Mouse (Mus musculus): ENCODE results near the gene Adamts2. TPM values are rescaled to one million over a fixed set of nuclear protein-coding genes. Genes with fewer than 3 reads are reported as not detected.

Gene Adamts2
- total RNA-seq, 2 experiments from 2014 or later = not detected

- no peak for ATAC-seq (replicated peaks; ENCODE audit: low FRiP score, low TSS enrichment, poor library complexity, severe bottlenecking)
Measured at GRCm38 (mm10) chr11:50798836-50799235, 197.0 kb downstream of the Adamts2 start.

GRCm38 (mm10) chr11:50814233-50814632 lies 212.3 kb downstream of the Adamts2 start:
- ATAC-seq (replicated peaks; ENCODE audit: low FRiP score, low TSS enrichment, poor library complexity, severe bottlenecking) = no peak

- no peak for ATAC-seq (replicated peaks; ENCODE audit: low FRiP score, low TSS enrichment, poor library complexity, severe bottlenecking)
Measured at GRCm38 (mm10) chr11:50826214-50826613, 224.3 kb downstream of the Adamts2 start.

GRCm38 (mm10) chr11:50827010-50827953 lies 225.4 kb downstream of the Adamts2 start, which contains the start of gene Zfp354c:
Gene Zfp354c, minus strand, starts transcription at chr11:50827724.
- ATAC-seq (replicated peaks; ENCODE audit: low FRiP score, low TSS enrichment, poor library complexity, severe bottlenecking) = peak; percentile 100

DNA sequence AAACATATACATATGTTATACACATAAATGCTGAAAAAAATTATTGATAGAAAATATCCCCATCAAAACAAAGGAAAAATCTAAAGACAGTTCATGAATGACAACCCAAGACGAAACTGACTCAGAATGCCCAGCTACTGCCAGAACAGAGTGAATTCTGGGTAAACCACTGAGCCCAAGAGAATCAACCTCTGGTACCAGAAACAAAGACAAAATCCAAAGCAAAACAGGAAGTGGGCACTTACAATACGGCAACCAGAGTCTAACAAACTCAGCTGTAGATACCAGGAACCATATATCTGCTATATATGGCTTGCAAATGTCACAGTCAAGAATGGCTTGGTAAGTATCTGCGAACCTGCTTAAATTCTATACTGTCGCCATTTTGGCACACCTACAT lies 233.8 kb downstream of the Adamts2 start:
- ATAC-seq (replicated peaks; ENCODE audit: low FRiP score, low TSS enrichment, poor library complexity, severe bottlenecking) = no peak

DNA sequence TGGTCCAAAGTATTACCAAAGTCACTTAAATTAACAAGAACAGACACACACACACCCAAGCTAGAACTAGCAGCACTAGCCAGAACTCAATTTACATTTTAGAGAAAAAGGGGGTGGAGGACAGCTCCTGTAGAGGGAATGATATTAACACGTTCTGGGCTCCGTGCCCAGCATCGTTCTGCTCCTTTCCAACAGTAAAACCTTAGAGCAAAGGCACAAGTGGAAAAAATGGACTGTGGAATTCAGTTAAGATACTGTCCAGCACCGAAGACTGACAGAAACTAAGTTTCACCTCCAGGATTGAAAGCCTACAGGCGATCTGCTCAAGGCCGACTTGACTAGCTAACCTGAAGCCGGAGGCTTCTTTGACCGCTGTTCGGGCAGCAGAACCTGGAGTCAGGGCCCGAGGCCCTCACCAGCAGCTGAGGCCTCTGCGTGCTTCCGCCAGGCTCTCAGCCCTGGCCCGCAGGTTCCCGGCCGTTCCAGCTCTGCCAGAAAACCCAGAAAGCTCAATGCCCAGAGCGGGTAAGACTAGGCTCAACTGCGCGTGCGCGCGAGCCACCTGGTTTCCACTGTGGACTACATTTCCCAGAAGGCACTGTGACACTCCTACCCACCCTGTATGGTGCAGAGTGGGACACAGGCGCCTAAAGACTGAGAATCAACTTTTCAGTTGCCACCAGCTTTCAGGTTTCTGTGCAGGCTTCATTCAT lies 239.3 kb downstream of the Adamts2 start, which contains the start of gene Zfp879:
Gene Zfp879, minus strand, starts transcription at position 530 of the 713 bp plus-strand sequence.
- peak; percentile 97 for ATAC-seq (replicated peaks; ENCODE audit: low FRiP score, low TSS enrichment, poor library complexity, severe bottlenecking)

DNA sequence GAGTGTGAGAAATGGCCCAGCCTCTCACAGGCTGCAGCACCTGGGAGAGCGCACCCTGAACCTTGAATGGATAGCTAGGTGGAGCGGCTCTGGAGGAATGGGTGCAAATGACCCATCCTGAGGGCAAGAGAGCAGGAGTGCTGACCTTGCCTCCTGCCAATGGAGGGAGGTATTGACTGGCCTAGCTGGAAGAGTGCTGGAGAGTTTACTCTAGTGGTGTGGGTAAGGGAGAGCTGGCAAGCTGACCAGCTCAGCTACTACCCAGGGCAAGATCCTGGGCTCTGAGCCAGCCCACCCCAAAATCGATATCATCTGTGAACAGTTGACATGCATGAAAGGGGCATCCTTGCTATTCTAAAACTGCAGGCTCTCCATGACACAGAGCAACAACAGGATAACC lies 244.1 kb downstream of the Adamts2 start:
- ATAC-seq (replicated peaks; ENCODE audit: low FRiP score, low TSS enrichment, poor library complexity, severe bottlenecking) = no peak

DNA sequence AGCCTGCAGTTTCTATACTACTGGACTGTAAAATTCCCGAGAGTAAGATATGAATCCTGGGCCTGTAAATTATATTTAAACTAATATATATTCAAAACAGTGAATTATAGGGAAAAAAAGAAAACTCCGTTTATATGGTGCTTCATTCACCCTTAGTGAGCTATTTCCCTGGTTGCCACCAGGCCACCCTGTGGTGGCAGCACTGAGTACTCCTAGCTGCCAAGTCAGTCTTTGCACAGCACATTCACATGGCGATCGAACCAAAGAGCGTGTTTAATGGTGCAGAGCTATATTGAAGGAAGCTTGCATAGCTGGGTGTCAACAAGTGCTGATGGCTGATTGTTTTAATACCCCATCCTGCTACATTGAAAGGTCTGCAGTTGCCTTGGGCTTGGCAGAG lies 245.2 kb downstream of the Adamts2 start:
- no peak for ATAC-seq (replicated peaks; ENCODE audit: low FRiP score, low TSS enrichment, poor library complexity, severe bottlenecking)

DNA sequence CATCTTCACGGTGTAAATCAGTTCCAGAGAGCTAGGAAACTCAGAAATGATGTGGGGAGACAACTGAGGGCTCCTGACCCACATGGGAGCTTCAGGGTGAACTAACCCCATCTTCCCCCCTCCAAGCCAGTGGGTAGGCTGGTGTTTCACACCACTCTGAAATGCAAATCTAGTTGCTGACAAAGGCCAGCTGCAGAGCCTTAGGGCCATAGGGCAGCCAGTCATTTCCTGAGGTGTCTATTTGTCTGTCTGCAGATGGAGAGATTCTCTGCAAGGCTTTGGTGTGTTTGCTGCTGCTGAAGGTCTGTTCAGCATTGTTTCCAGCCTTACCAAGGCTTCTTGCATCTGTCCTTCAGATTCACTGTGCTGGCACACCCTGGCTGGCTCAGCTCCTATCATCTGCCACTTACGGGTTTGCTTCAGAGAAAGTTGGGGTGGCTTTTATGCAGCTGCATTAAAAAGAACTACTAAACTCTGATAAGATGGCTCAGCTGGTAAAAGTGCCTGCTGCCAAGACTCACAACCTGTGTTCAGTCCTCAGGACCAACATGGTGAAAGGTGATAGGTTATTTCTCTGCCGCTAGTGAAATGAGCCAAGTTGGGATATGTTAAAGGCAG lies 246.7 kb downstream of the Adamts2 start:
- ATAC-seq (replicated peaks; ENCODE audit: low FRiP score, low TSS enrichment, poor library complexity, severe bottlenecking) = peak; percentile 59

DNA sequence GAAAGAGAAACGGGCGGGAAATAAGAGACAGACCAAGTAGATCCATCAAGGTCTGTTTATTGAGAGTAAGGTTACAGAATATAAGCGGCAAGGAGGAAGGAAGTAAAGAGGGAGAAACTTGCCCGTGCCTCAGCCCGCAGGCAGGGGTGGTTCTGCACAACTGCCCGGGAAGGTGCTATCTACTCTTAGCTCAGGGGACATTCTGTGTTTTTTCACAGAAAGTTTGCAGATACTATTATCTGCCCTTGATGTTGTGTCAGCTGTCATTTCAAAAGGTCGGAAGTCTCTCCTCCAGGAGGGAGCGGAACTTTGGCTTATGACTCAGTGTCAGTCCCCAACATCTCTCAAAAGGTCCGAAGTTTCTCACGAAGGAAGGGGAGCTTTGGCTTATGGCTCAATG lies 247.4 kb downstream of the Adamts2 start:
- ATAC-seq (replicated peaks; ENCODE audit: low FRiP score, low TSS enrichment, poor library complexity, severe bottlenecking) = no peak

GRCm38 (mm10) chr11:50850177-50850735 lies 248.4 kb downstream of the Adamts2 start, which contains the start of gene Grm6:
Gene Grm6, plus strand, starts transcription at chr11:50850685.
- ATAC-seq (replicated peaks; ENCODE audit: low FRiP score, low TSS enrichment, poor library complexity, severe bottlenecking) = no peak

DNA sequence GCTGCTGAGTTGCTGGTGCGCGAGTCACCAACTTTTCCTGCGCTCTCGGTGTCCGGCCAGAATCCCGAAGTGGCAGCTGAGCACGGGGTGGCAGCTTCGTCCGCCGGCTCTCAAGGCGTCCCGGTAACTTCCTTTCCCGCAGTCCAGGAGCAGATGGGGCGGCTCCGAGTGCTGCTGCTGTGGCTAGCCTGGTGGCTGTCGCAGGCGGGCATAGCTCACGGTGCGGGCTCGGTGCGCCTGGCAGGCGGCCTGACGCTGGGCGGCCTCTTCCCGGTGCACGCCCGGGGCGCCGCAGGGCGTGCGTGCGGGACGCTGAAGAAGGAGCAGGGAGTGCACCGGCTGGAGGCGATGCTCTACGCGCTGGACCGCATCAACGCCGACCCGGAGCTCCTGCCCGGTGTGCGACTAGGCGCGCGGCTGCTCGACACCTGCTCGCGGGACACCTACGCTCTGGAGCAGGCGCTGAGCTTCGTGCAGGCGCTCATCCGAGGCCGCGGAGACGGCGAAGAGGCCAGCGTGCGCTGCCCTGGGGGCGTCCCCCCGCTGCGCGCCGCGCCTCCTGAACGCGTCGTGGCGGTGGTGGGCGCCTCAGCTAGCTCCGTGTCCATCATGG lies 249.2 kb downstream of the Adamts2 start:
- ATAC-seq (replicated peaks; ENCODE audit: low FRiP score, low TSS enrichment, poor library complexity, severe bottlenecking) = no peak

Other genes starting within 250 kb of the Adamts2 start
- gene Cby3, start 247.6 kb upstream of the Adamts2 start, total RNA-seq (2014; fragmentation: Nextera tagmentation) = 1.0 TPM in 1 of 2 replicates, not detected in the other
- not detected in 2 replicates for gene Cby3, start 247.6 kb upstream of the Adamts2 start, total RNA-seq (2017)
- gene Hnrnph1, start 225.1 kb upstream of the Adamts2 start, total RNA-seq (2014; fragmentation: Nextera tagmentation) = 618 and 682 TPM in 2 replicates
- 798 and 1,044 TPM in 2 replicates for gene Hnrnph1, start 225.1 kb upstream of the Adamts2 start, total RNA-seq (2017)
- 6.4 and 19.1 TPM in 2 replicates for gene Rufy1, start 171.0 kb upstream of the Adamts2 start, total RNA-seq (2014; fragmentation: Nextera tagmentation)
- gene Rufy1, start 171.0 kb upstream of the Adamts2 start, total RNA-seq (2017) = 21.3 and 22.3 TPM in 2 replicates
- 2.2 and 15.8 TPM in 2 replicates for gene Zfp354c, start 225.6 kb downstream of the Adamts2 start, total RNA-seq (2014; fragmentation: Nextera tagmentation)
- 0.38 and 2.8 TPM in 2 replicates for gene Zfp354c, start 225.6 kb downstream of the Adamts2 start, total RNA-seq (2017)
- gene Zfp879, start 239.5 kb downstream of the Adamts2 start, total RNA-seq (2014; fragmentation: Nextera tagmentation) = not detected in 2 replicates
- gene Zfp879, start 239.5 kb downstream of the Adamts2 start, total RNA-seq (2017) = 0.08 and 0.14 TPM in 2 replicates
- not detected in 2 replicates for gene Grm6, start 248.6 kb downstream of the Adamts2 start, total RNA-seq (2014; fragmentation: Nextera tagmentation)
- gene Grm6, start 248.6 kb downstream of the Adamts2 start, total RNA-seq (2017) = not detected in 2 replicates

Data from megakaryocyte-erythroid progenitor cell, adult 5-6 weeks (primary cell).